Mouse (Mus musculus) forebrain, embryonic 12.5 days (tissue): ENCODE results near the gene Fam162a. TPM values are rescaled to one million over a fixed set of nuclear protein-coding genes. Genes with fewer than 3 reads are reported as not detected.
"Not testable (repeated sequence)": the region's sequence is repeated elsewhere in the genome, so short reads cannot be mapped to it uniquely, and the experiment has no call there.

Experiments used
- ATAC-seq: fragments of 200-750 bp; cut with Nextera tagmentation; 2 replicates; pipeline ENCODE4 v1.8.0; 2017; ENCODE audit warnings: moderate TSS enrichment; ENCODE audit not compliant: low FRiP score
- H3K27ac ChIP-seq: fragments of 300-500 bp; sonication (generic); 2 replicates; pipeline ENCODE4 v1.5.1; 2016; ENCODE audit warnings: mild to moderate bottlenecking
- H3K27me3 ChIP-seq: fragments of 300-500 bp; sonication (generic); 2 replicates; pipeline ENCODE4 v1.6.1; 2016; ENCODE audit warnings: mild to moderate bottlenecking
- H3K36me3 ChIP-seq: fragments of 300-500 bp; sonication (generic); replicated peaks from 2 replicates; pipeline ENCODE4 v1.6.1; 2016; ENCODE audit warnings: mild to moderate bottlenecking
- H3K4me1 ChIP-seq: fragments of 300-500 bp; sonication (generic); 2 replicates; pipeline ENCODE4 v1.6.1; 2016
- H3K4me2 ChIP-seq: fragments of 300-500 bp; sonication (generic); 2 replicates; pipeline ENCODE4 v1.6.1; 2016; ENCODE audit warnings: mild to moderate bottlenecking, moderate library complexity
- H3K4me3 ChIP-seq: fragments of 300-500 bp; sonication (generic); replicated peaks from 2 replicates; pipeline ENCODE4 v1.5.1; 2016; ENCODE audit warnings: mild to moderate bottlenecking
- H3K9ac ChIP-seq: fragments of 300-500 bp; sonication (generic); 2 replicates; pipeline ENCODE4 v1.6.1; 2016; ENCODE audit warnings: mild to moderate bottlenecking
- H3K9me3 ChIP-seq: fragments of 300-500 bp; sonication (generic); 2 replicates; pipeline ENCODE4 v1.6.1; 2016
- WGBS: fragments of 180-500 bp; shearing (Covaris S2); methylation state at CpG from one replicate; pipeline ENCODE4 v1.1.7; 2016; 5-methylcytosine and 5-hydroxymethylcytosine counted together
- polyA plus RNA-seq: library from polyadenylated mRNA; unstranded; fragments of >200 nt; fragmentation: Nextera tagmentation; extraction: Ambion mirVana; gene quantifications from 2 replicates; pipeline ENCODE4 v1.2.1, GENCODE M21; 2016

The Fam162a gene
- polyA plus RNA-seq, 1 experiment from 2014 or later, result 249 TPM

GRCm38 (mm10) chr16:36054920-36055319, 16.5 kb downstream of the Fam162a start:
- Histone ChIP-seq H3K4me2 (no peak overlapping the region), H3K4me1 (no peaks in the 10 kb centered on the region), H3K27ac (no peak overlapping the region), H3K27me3 (no peaks in the 10 kb centered on the region), H3K4me3 (no peak overlapping the region), H3K9ac (no peak overlapping the region), H3K9me3 (no peaks in the 10 kb centered on the region), H3K36me3 (peaks cover 32% of the 10 kb centered on the region)
- no peak for ATAC-seq
- WGBS, result 93% methylated on average over 8 of the region's 8 CpGs

DNA sequence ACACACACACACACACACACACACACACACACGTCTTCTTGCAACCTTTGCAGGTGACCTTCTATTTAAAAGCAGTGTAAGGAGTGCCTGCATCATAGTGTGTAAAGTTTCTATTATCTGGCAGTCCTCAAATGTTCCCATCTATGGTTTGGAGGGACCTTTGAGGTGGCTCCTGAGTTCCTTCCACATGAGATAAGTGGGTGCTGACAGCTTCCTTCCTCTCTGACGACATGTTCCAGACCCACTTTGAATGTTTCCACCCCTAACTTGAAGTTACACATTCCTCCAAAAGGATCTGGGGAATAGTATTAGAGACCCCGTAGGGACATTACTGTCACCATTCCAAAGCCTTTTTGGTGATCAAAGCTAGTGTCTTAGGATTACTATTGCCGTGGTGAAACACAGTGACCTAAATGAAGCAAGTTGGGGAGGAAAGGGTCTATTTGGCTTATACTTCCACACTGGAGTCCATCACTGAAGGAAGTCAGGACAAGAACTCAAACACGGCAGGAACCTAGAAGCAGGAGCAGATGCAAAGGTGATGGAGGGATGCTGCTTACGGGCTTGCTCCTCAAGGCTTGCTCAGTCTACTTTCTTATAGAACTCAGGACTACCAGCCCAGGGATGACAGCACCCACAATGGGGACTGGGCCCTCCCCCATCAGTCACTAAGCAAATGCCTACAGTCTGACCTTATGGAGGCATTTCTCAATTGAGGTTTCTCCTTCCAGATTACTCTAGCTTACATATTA, 17.7 kb downstream of the Fam162a start:
- H3K4me3 ChIP-seq, result no peak overlapping the region
- peaks cover 44% of the 10 kb centered on the region for H3K36me3 ChIP-seq
- no peaks in the 10 kb centered on the region for H3K4me1 ChIP-seq
- no peak overlapping the region for H3K27ac ChIP-seq
- ATAC-seq, result no peak
- H3K9me3 ChIP-seq, result no peaks in the 10 kb centered on the region
- WGBS, result 91% methylated on average over 6 of the region's 6 CpGs
- H3K4me2 ChIP-seq, result no peak overlapping the region
- no peak overlapping the region for H3K9ac ChIP-seq
- no peaks in the 10 kb centered on the region for H3K27me3 ChIP-seq

DNA sequence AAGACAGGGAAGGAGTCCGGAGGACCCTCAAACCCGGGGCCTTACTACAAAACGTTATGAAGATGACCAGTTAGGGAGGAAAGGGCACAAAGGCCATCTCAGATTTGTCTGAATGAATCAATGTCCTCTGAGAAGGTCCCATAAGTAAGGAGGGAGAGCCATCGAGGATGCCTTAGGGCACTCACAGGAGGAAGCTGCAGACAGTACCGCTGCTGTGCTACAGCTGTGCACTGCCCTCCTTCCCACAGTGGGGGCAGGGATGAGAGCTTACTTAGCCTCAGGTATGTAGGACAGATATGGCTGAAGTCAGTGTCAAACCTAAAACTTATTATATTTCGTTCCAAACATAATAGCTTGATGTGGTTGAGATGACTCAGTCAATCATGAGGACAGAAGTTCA, 19.9 kb downstream of the Fam162a start:
- 87% methylated on average over 6 of the region's 6 CpGs for WGBS
- H3K4me2 ChIP-seq, result no peak overlapping the region
- no peak for ATAC-seq
- H3K9me3 ChIP-seq, result no peaks in the 10 kb centered on the region
- no peak overlapping the region for H3K4me3 ChIP-seq
- peaks cover 66% of the 10 kb centered on the region for H3K36me3 ChIP-seq
- H3K27me3 ChIP-seq, result no peaks in the 10 kb centered on the region
- no peak overlapping the region for H3K27ac ChIP-seq
- no peak overlapping the region for H3K9ac ChIP-seq
- no peaks in the 10 kb centered on the region for H3K4me1 ChIP-seq

GRCm38 (mm10) chr16:36047538-36047937, 23.9 kb downstream of the Fam162a start:
- Histone ChIP-seq H3K4me1 (peaks cover 1% of the 10 kb centered on the region), H3K4me2 (no peak overlapping the region), H3K9ac (no peak overlapping the region), H3K27ac (no peak overlapping the region), H3K36me3 (peaks cover 90% of the 10 kb centered on the region), H3K4me3 (no peak overlapping the region), H3K9me3 (no peaks in the 10 kb centered on the region), H3K27me3 (no peaks in the 10 kb centered on the region)
- no peak for ATAC-seq
- WGBS, result 91% methylated on average over 4 of the region's 4 CpGs

GRCm38 (mm10) chr16:36043964-36044363, 27.4 kb downstream of the Fam162a start:
- Histone ChIP-seq H3K27me3 (no peaks in the 10 kb centered on the region), H3K9ac (no peak overlapping the region), H3K9me3 (no peaks in the 10 kb centered on the region), H3K36me3 (peaks cover 61% of the 10 kb centered on the region), H3K27ac (no peak overlapping the region), H3K4me2 (no peak overlapping the region), H3K4me1 (peaks cover 18% of the 10 kb centered on the region), H3K4me3 (no peak overlapping the region)
- no peak for ATAC-seq
- 83% methylated on average over 4 of the region's 4 CpGs for WGBS

- no peak overlapping the region for H3K4me2 ChIP-seq
- no peak for ATAC-seq
- WGBS, result 89% methylated on average over 10 of the region's 10 CpGs
- no peak overlapping the region for H3K4me3 ChIP-seq
- H3K9ac ChIP-seq, result no peak overlapping the region
- peaks cover 18% of the 10 kb centered on the region for H3K4me1 ChIP-seq
- peaks cover 52% of the 10 kb centered on the region for H3K36me3 ChIP-seq
- H3K27ac ChIP-seq, result no peak overlapping the region
- H3K9me3 ChIP-seq, result no peaks in the 10 kb centered on the region
- H3K27me3 ChIP-seq, result no peaks in the 10 kb centered on the region
Measured at GRCm38 (mm10) chr16:36043073-36043472, 28.3 kb downstream of the Fam162a start.

DNA sequence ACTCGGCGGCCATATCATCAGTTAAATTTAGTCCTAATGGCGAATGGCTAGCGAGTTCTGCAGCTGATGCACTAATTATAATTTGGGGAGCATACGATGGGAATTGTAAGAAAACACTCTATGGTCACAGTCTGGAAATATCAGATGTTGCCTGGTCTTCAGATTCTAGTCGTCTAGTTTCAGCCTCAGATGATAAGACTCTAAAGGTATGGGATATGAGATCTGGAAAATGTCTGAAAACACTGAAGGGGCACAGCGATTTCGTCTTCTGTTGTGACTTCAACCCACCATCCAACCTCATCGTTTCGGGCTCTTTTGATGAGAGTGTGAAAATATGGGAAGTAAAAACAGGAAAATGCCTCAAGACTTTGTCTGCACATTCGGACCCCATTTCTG, 29.8 kb downstream of the Fam162a start:
- peak overlapping the region; percentile 63 for H3K4me3 ChIP-seq
- H3K4me2 ChIP-seq, result peak overlapping the region; percentile 73
- WGBS, result 31% methylated on average over 11 of the region's 11 CpGs
- H3K27ac ChIP-seq, result peak overlapping the region; percentile 66
- no peaks in the 10 kb centered on the region for H3K9me3 ChIP-seq
- H3K36me3 ChIP-seq, result peaks cover 39% of the 10 kb centered on the region
- peaks cover 18% of the 10 kb centered on the region for H3K4me1 ChIP-seq
- no peak for ATAC-seq
- peak overlapping the region; percentile 72 for H3K9ac ChIP-seq
- H3K27me3 ChIP-seq, result no peaks in the 10 kb centered on the region

- H3K9me3 ChIP-seq, result no peaks in the 10 kb centered on the region
- no peaks in the 10 kb centered on the region for H3K27me3 ChIP-seq
- peak within 1 kb of the TSS; percentile 66 for H3K27ac ChIP-seq
- peaks cover 18% of the 10 kb centered on the region for H3K4me1 ChIP-seq
- H3K9ac ChIP-seq, result peak within 1 kb of the TSS; percentile 72
- peak within 1 kb of the TSS; percentile 63 for H3K4me3 ChIP-seq
- peak; percentile 96 for ATAC-seq
- peak within 1 kb of the TSS; percentile 73 for H3K4me2 ChIP-seq
- 2% methylated on average over 39 of the region's 39 CpGs for WGBS
- peaks cover 34% of the 10 kb centered on the region for H3K36me3 ChIP-seq
Measured at GRCm38 (mm10) chr16:36040640-36041624, 30.5 kb downstream of the Fam162a start, which contains the start of gene Wdr5b. Gene Wdr5b (plus strand): TSS chr16:36041190.

DNA sequence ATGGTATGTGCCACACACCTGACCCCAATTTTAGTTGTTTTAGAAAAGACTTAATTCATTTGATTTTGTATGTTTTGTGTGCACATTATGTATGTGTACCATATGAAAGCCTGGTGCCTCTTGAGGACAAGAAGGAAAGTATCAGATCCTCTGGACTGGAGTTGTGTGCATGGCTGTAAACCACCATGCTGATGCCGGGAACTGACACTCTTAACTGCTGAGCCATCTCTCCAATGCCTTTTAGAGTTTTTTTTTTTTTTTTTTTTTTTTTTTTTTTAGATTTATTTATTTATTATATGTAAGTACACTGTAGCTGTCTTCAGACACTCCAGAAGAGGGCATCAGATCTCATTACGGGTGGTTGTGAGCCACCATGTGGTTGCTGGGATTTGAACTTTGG, 43.3 kb downstream of the Fam162a start:
- not testable (repeated sequence) for ATAC-seq, H3K4me2 ChIP-seq, H3K9me3 ChIP-seq, H3K4me1 ChIP-seq, H3K27ac ChIP-seq, H3K4me3 ChIP-seq, H3K9ac ChIP-seq, H3K27me3 ChIP-seq
- peaks cover 49% of the 10 kb centered on the region for H3K36me3 ChIP-seq
- WGBS, result 91% methylated on average over 1 of the region's 2 CpGs

GRCm38 (mm10) chr16:36016335-36016734, 55.1 kb downstream of the Fam162a start:
- Histone ChIP-seq H3K9me3 (no peaks in the 10 kb centered on the region), H3K9ac (no peak overlapping the region), H3K36me3 (peaks cover 35% of the 10 kb centered on the region), H3K4me3 (no peak overlapping the region), H3K27ac (no peak overlapping the region), H3K4me1 (no peaks in the 10 kb centered on the region), H3K4me2 (no peak overlapping the region), H3K27me3 (no peaks in the 10 kb centered on the region)
- ATAC-seq, result no peak
- WGBS, result 100% methylated on average over 1 of the region's 1 CpGs

DNA sequence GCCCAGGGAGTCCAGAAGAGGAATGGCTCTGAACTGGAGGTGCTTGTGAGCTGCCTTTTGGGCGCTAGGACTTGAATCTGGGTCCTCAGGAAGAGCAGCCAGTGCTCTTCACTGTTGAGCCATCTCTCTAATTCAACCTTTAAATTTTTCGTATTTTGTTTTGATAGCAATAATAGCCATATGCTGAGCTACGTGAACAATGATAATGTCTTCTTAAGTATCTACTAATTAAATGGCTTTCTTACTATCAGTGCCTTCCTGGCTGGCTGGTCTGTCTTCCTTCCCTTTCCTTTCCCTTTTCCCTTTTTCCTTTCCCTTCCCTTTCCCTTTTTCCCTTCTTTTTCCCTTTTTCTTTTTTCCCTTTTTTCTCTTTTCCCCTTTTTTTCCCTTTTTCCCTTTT, 63.0 kb downstream of the Fam162a start:
- H3K4me3 ChIP-seq, result no peak overlapping the region
- no peak for ATAC-seq
- WGBS, result 93% methylated on average over 3 of the region's 3 CpGs
- H3K36me3 ChIP-seq, result peaks cover 24% of the 10 kb centered on the region
- no peak overlapping the region for H3K9ac ChIP-seq
- no peaks in the 10 kb centered on the region for H3K4me1 ChIP-seq
- H3K9me3 ChIP-seq, result no peaks in the 10 kb centered on the region
- H3K4me2 ChIP-seq, result no peak overlapping the region
- no peaks in the 10 kb centered on the region for H3K27me3 ChIP-seq
- no peak overlapping the region for H3K27ac ChIP-seq

DNA sequence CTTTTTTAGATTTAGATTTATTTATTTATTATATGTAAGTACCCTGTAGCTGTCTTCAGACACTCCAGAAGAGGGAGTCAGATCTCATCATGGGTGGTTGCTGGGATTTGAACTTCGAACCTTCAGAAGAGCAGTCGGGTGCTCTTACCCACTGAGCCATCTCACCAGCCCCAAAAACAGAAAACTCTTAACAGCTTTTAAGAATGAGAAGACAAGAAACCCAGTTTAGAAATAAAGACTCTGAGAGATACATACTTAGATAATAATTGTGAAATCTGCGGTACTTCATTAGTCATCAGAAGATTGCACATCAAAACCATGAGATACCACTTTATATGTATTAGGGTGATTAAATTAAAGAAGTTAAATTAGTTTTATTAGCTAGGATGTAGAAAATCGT, 72.5 kb downstream of the Fam162a start:
- H3K27ac ChIP-seq, H3K4me2 ChIP-seq, H3K27me3 ChIP-seq, H3K4me1 ChIP-seq, H3K9ac ChIP-seq, ATAC-seq, H3K9me3 ChIP-seq, H3K4me3 ChIP-seq: not testable (repeated sequence)
- WGBS, result 91% methylated on average over 4 of the region's 4 CpGs
- peaks cover 10% of the 10 kb centered on the region; the same call in 1 of the 2 replicates for H3K36me3 ChIP-seq
